Mouse (Mus musculus): Measurements from ENCODE around the gene Tcp11l2. TPM values are rescaled to one million over a fixed set of nuclear protein-coding genes. Genes with fewer than 3 reads are reported as not detected.

Gene Tcp11l2
- total RNA-seq, 2 experiments from 2014 or later = 21.9 to 23.1 TPM

- intact Hi-C loops (cut with DNase I) = loop anchor here (1.0 to 5.0 kb wide), 3 partner anchors 271 to 456 kb away; partner anchors contain the start of genes Fhl4, Ric8b and Tmem263
- no peak for DNase-seq (ENCODE audit: extremely low spot score in 1 of 2, low spot score in 2 of 2)
Observed at GRCm38 (mm10) chr10:84645940-84646339, 69.5 kb downstream of the Tcp11l2 start.

GRCm38 (mm10) chr10:84646506-84647102, 70.2 kb downstream of the Tcp11l2 start:
- DNase-seq (ENCODE audit: extremely low spot score in 1 of 2, low spot score in 2 of 2) = peak; percentile 34 to 73
- TF ChIP-seq CTCF (IDR thresholded peaks at IDR 0.05) = no peak
- H3K27ac ChIP-seq = peak overlapping the region; percentile 58
- no peak overlapping the region for H3K4me3 ChIP-seq
- intact Hi-C loops (cut with DNase I) = loop anchor here (1.0 to 5.0 kb wide), 3 partner anchors 271 to 456 kb away; partner anchors contain the start of genes Fhl4, Ric8b and Tmem263

More at GRCm38 (mm10) chr10:84645940-84646339, 69.5 kb downstream of the Tcp11l2 start:
- Histone ChIP-seq H3K4me3 (no peak overlapping the region), H3K27ac (peak overlapping the region; percentile 58)
- TF ChIP-seq CTCF (IDR thresholded peaks at IDR 0.05) = no peak

GRCm38 (mm10) chr10:84647264-84647663, 70.8 kb downstream of the Tcp11l2 start:
- intact Hi-C loops (cut with DNase I) = loop anchor here (5.0 kb wide), 2 partner anchors 340 to 455 kb away; partner anchors contain the start of genes Fhl4 and Tmem263

GRCm38 (mm10) chr10:84648911-84649310, 72.5 kb downstream of the Tcp11l2 start:
- no peak for DNase-seq (ENCODE audit: extremely low spot score in 1 of 2, low spot score in 2 of 2)
- intact Hi-C loops (cut with DNase I) = loop anchor here (5.0 kb wide), 2 partner anchors 338 to 453 kb away; partner anchors contain the start of genes Fhl4 and Tmem263
- Histone ChIP-seq H3K27ac (no peak overlapping the region), H3K4me3 (no peak overlapping the region)
- no peak for TF ChIP-seq CTCF (IDR thresholded peaks at IDR 0.05)

More at GRCm38 (mm10) chr10:84647264-84647663, 70.8 kb downstream of the Tcp11l2 start:
- H3K4me3 ChIP-seq = no peak overlapping the region
- H3K27ac ChIP-seq = no peak overlapping the region; the same call in 1 of the 2 replicates
- no peak for DNase-seq (ENCODE audit: extremely low spot score in 1 of 2, low spot score in 2 of 2)
- no peak for TF ChIP-seq CTCF (IDR thresholded peaks at IDR 0.05)

GRCm38 (mm10) chr10:84654029-84654428, 77.6 kb downstream of the Tcp11l2 start:
- no peak for TF ChIP-seq CTCF (IDR thresholded peaks at IDR 0.05)
- no peak for DNase-seq (ENCODE audit: extremely low spot score in 1 of 2, low spot score in 2 of 2)
- H3K27ac ChIP-seq = no peak overlapping the region
- intact Hi-C loops (cut with DNase I) = no loop called here
- H3K4me3 ChIP-seq = no peak overlapping the region

- no peak for TF ChIP-seq CTCF (IDR thresholded peaks at IDR 0.05)
- intact Hi-C loops (cut with DNase I) = no loop called here
- no peak for DNase-seq (ENCODE audit: extremely low spot score in 1 of 2, low spot score in 2 of 2)
- no peak overlapping the region for H3K4me3 ChIP-seq
- no peak overlapping the region for H3K27ac ChIP-seq
Observed at GRCm38 (mm10) chr10:84654731-84655130, 78.3 kb downstream of the Tcp11l2 start.

GRCm38 (mm10) chr10:84656618-84657017, 80.2 kb downstream of the Tcp11l2 start:
- Histone ChIP-seq H3K27ac (no peak overlapping the region), H3K4me3 (no peak overlapping the region)
- no peak for DNase-seq (ENCODE audit: extremely low spot score in 1 of 2, low spot score in 2 of 2)
- TF ChIP-seq CTCF (IDR thresholded peaks at IDR 0.05) = no peak
- intact Hi-C loops (cut with DNase I) = no loop called here

- no peak overlapping the region for H3K27ac ChIP-seq
- TF ChIP-seq CTCF (IDR thresholded peaks at IDR 0.05) = no peak
- no peak overlapping the region for H3K4me3 ChIP-seq
- no peak for DNase-seq (ENCODE audit: extremely low spot score in 1 of 2, low spot score in 2 of 2)
- intact Hi-C loops (cut with DNase I) = no loop called here
Observed at GRCm38 (mm10) chr10:84657437-84658087, 81.1 kb downstream of the Tcp11l2 start.

- H3K4me3 ChIP-seq = no peak overlapping the region
- TF ChIP-seq CTCF (IDR thresholded peaks at IDR 0.05) = no peak
- intact Hi-C loops (cut with DNase I) = no loop called here
- DNase-seq (ENCODE audit: extremely low spot score in 1 of 2, low spot score in 2 of 2) = no peak
- no peak overlapping the region for H3K27ac ChIP-seq
Observed at GRCm38 (mm10) chr10:84658088-84658848, 81.8 kb downstream of the Tcp11l2 start.

- Histone ChIP-seq H3K4me3 (no peak overlapping the region), H3K27ac (no peak overlapping the region)
- intact Hi-C loops (cut with DNase I) = no loop called here
- no peak for TF ChIP-seq CTCF (IDR thresholded peaks at IDR 0.05)
- DNase-seq (ENCODE audit: extremely low spot score in 1 of 2, low spot score in 2 of 2) = no peak
Observed at GRCm38 (mm10) chr10:84659281-84659680, 82.9 kb downstream of the Tcp11l2 start.

GRCm38 (mm10) chr10:84662138-84662537, 85.7 kb downstream of the Tcp11l2 start:
- no peak for TF ChIP-seq CTCF (IDR thresholded peaks at IDR 0.05)
- Histone ChIP-seq H3K4me3 (no peak overlapping the region), H3K27ac (no peak overlapping the region)
- intact Hi-C loops (cut with DNase I) = no loop called here
- no peak for DNase-seq (ENCODE audit: extremely low spot score in 1 of 2, low spot score in 2 of 2)

Other genes with a start within 250 kb of the Tcp11l2 start
- gene Nuak1, start 136.0 kb upstream of the Tcp11l2 start, total RNA-seq (2021) = 10 to 100 TPM; 72.9 to 87.5 TPM
- 10 to 100 TPM; 21.6 to 22.8 TPM for gene Ckap4, start 42.6 kb upstream of the Tcp11l2 start, total RNA-seq (2021)
- gene Polr3b, start 45.7 kb downstream of the Tcp11l2 start, total RNA-seq (2021) = 10 to 100 TPM; 15.4 to 17.1 TPM
- 10 to 100 TPM; 10.3 to 13.4 TPM for gene Rfx4, start 179.4 kb downstream of the Tcp11l2 start, total RNA-seq (2021)

All from left cerebral cortex, adult 2 months (tissue).